Mouse (Mus musculus) c-Kit-positive CD71-positive TER-119-negative erythroid progenitor cells, embryonic 14.5 days (primary cell): Measurements from ENCODE around the gene Tmem110.

Experiments used
- DNase-seq: peaks from one replicate; pipeline ENCODE4 v3.0.0-alpha.2; 2013; ENCODE audit warnings: low read depth

The Tmem110 gene

GRCm38 (mm10) chr14:30904307-30904706 lies 78.9 kb downstream of the Tmem110 start:
- no peak for DNase-seq

GRCm38 (mm10) chr14:30906001-30906400 lies 80.6 kb downstream of the Tmem110 start:
- no peak for DNase-seq

GRCm38 (mm10) chr14:30907814-30908265 lies 82.5 kb downstream of the Tmem110 start:
- DNase-seq, result no peak

DNA sequence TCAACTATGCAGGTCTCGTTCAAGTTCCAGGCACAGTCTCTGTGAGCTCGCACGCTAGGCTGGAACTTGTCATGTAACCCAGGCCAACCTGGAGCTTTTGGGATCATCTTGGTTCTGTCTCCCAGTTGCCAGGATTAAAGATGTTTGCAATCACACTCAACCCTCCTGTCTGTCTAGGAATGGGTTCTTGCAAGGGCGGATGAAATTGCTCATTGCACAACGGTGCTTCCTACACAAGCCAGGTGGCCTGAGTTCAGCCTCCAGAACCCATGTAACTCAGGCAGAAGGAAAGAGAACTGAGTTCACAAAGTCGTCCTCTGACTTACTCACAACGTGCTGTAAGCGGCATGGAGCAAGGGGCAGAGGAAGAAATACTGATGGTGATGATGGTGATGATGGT lies 85.8 kb downstream of the Tmem110 start:
- DNase-seq, result no peak

- DNase-seq, result no peak
These were observed 87.3 kb downstream of the Tmem110 start for GRCm38 (mm10) chr14:30912641-30913040.

GRCm38 (mm10) chr14:30913404-30913803 lies 88.0 kb downstream of the Tmem110 start:
- DNase-seq, result no peak

DNA sequence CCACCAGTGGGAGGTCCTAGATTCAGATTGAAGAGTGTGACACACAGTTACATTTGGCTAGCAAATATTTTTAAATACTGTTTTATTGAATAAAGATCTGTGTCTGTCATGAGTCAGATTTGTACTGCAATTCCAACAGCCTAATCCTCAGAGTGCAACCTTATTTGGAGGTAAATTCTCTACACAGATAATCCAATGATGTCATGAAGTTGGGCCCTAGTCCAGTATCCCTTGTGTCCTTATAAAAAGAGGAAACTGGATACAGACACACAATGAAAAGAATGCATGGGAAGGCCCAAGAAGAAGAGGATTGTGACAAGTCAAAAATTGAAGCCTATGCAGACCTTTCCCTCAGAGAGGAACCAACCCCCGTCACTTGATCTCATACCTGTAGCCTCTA lies 91.1 kb downstream of the Tmem110 start:
- DNase-seq, result no peak

DNA sequence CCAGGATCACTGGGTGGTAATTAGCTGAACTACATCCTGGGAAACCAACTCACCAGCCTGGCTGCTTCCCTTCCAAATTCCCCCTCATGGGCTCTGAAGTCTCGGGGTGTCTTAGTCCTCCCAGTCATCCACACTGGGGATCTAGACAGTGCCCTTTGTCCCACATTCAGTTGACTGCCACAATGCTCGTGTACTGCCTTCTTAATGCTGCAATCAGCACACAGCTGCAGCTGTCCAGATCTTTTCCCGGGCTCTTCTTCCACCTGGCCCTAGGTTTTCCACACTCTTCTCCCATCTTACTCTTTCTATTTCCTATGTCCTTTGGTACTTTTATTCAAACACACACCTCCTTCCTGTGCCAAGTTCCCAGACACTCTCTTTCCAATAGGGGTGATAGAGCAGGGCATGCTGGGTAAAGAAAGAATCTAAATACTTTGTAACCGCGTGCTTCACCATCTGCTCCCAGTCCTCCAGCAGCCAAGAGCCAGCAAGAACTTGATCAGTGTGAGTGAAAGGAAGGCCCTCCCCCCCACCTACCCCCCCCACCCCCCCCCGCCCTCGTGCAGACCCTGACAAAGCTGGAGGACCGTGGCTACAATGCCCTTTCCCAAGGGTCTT lies 96.8 kb downstream of the Tmem110 start:
- DNase-seq, result no peak

DNA sequence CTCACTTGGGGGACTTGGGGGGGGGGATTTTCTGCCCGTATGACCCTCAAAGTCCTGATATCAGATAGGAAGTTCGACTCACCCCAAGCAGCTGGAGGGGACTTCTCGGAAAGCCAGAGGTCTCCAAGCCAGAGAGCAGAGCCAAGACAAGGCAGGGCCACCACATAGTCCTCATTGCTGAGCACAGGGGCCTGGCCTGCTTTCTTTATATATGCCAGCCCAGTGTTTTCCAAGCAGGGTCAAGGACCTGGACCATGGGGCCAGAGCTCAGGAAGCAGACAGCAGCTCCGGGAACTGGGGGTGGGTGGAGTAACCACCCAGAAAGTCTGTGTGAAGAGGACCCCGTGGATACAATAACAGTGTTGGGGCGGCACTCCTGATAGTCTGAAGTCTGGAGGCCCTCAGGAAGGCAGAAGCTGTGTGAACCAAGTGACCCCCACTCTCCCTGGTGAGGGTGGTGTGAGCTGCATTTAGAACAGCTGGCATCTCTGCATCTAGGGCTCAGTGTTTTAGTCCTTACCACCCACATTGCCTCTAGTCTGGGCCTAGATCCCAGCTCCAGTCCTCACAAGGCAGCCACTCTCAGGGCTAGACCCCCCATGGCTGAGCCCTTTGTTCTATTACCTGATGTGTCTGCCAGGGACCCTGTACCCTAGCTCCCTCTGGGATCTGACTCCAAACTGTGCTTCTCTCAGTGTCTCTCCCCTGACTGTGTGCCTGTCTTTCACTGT lies 98.2 kb downstream of the Tmem110 start, which contains the start of gene Itih3:
Itih3 (minus strand) TSS at position 386 of the 731 bp plus-strand sequence.
- no peak for DNase-seq

DNA sequence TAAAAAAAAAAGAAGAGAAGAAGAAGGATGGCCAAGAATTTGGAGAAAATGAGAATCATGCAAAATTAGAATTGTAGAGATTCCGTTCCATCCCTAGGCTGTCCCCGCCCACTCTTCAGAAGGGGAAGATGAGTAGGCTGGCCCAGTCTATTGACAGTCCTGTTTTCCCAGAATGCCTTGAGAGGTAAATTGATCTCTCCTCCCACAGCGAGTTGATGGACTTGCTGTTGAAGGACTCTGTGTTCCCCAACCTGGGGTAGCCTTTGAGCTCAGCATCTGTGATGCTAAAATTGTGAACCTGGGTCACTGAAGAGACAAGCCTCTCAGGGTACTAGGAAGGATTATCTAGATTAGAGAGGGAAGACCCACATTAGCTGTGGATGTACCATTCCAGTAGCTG lies 100.1 kb downstream of the Tmem110 start:
- DNase-seq, result no peak
